ENCODE assay signal across 13 mouse cellular contexts in genomic region chr8:79015061-79015460, GRCm38 (mm10).
"Had no signal": no experiment of that assay in that cellular context is flagged by ENCODE, and none has a peak within 500 bp of the region (broad histone marks: within the 10 kb centered on the region; RNA-seq: fewer than 3 reads in every experiment).

No protein-coding gene starts in this region.

- DNase-seq: gastrocnemius, postnatal 14 days; gastrocnemius, postnatal 36 days; heart, adult 11 months; heart, adult 2 months; heart, postnatal 14 days; heart, postnatal 36 days; kidney, adult 11 months; kidney, adult 2 months; kidney, adult 9 months; kidney, postnatal 36 days; layer of hippocampus, adult 9-11 months; layer of hippocampus, postnatal 36 days; left cerebral cortex, postnatal 4 days had no signal
